Mouse (Mus musculus) mouse trophoblast stem cell (cell line): ENCODE results near the gene Nhlrc2.

ENCODE experiments used
- in situ Hi-C, 2 experiments: fragments of 300-500 bp; cut with MseI, MboI; formaldehyde crosslinking; loops; 2 replicates in 1 of 2; 3 replicates in 1 of 2; pipeline ENCODE4 v1.15.1; 2025

Gene Nhlrc2

DNA sequence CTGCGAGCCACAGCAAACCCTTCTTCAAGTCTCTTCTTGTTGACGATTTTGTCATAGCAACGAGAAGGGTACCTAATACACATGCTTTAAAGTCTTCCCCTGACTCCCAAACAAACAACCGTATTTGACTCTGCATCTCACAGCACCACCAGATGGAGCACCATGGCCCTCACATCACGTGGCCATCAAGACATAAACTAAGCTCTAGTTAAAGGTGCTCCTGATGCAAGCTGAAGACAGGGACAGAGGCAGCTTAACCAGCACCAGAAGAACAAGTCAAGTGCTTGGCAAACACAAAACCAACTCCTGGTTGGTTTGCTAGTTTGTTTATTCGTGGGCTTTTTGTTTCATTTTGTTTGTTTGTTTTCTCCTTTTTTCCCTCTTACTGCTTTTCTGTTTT, 17.3 kb downstream of the Nhlrc2 start:
- in situ Hi-C loops: no loop called here

DNA sequence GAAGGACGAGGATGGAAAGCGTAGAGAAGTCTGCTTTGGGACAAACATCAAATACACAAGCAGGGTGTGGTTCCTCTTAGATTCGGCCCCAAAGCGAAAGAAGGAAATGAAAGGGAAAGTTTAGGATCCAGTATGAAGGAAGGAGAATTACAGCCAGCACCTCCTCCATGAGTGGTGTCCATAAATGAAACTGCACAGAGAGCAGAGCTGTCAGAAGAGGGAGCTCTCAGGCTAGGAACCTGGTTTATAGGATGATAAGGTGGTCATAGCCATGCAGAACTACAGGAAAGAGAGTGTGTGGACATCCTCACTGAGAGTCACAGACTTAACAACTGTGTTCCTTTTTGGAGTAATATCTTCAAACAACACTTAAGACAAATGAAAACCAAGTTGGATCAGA, 18.0 kb downstream of the Nhlrc2 start:
- in situ Hi-C loops: no loop called here

DNA sequence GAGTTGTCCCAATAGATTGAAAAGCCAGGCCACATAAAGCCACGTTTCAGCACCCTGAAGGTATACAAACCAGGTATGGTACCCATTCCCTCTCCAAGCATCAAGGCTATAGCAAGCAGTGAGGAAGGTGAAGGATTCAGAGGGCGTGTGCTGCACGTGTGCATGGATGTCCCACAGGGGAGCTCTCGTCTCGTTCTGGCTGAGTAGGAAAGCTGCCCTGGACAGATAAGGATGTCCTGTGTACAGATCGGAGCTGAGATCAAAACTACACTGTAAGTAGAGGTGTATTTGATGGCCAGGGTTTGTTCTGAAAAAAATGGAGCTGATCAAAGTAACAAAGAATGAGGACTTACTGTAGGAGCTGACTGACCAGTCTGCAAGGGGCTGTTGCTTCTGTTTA, 18.9 kb downstream of the Nhlrc2 start:
- in situ Hi-C loops: no loop called here

DNA sequence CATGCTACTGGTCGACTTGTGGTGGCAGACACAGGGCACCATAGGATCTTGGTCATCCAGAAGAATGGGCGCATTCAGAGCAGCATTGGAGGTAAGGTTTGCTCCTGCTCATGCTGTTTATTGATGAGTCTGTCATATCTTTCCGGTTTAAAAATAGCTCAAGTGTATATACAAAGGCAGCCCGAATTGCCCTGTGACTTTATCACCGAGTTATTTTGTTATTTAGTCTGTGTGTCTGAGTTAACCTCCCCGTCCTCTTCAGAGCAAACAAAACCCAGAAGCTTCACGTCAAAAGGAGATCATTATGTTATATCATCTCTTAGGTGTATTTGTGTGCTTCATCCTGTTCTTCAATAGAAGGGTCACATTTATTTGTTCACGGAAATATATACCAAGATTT, 22.7 kb downstream of the Nhlrc2 start:
- in situ Hi-C loops: no loop called here

DNA sequence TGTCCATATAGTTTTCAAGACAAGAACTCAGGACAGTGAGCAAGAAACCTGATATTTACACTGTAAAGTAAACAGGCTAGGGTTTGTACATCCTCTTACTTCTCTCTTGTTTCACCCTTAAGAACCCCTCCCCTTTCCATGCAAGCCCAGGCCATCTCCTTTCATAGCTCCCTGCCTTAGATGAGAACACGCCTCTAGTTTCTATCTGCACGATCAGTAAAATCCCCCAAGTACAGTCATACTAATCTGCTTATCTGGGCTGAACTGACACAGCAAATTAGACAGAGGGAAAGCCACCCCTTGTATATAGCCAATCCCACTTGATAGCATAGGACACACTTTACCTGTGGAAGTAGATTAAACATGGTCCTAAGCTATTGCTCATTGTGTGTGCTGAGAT, 23.2 kb downstream of the Nhlrc2 start:
- in situ Hi-C loops: no loop called here

GRCm38 (mm10) chr19:56571913-56572312, 23.9 kb downstream of the Nhlrc2 start:
- in situ Hi-C loops: no loop called here

DNA sequence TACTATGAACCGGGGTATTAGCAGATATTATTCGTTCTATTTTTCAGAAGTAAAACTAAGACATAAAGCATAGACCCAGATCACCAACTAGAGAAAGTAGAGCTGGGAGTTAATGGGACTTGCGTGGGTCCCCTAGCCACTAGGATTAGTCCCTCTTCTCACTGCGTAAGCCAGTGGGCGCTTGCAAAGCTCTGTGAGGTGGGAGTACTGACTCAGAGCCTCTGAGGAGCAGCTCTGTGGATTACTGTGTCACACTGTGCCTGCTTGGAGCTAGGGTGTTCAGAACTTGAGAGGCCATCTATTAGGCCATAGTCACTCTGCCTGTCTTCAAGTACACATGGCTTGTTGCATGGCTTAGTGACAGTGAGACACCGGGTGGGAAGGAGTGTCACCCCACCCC, 25.1 kb downstream of the Nhlrc2 start:
- in situ Hi-C loops: no loop called here

DNA sequence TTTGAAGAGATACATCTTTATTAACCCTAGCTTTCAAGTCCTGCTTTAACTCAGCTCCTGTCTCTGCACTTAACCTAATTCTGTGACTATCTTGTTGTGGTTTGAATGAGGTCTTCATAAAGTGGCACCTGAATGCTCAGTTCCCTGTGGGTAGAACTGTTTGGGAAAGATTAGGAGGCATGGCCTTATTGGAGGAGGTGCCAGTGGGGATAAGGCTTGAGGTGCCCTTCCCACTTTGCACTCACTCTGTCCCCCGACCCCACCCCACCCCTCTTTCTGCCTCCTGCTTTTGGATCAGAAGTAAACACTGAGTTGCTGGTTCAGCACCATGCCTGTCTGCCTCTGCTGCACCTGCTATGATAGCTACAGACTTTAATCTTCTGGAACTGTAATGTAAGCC, 29.7 kb downstream of the Nhlrc2 start:
- in situ Hi-C loops: no loop called here

DNA sequence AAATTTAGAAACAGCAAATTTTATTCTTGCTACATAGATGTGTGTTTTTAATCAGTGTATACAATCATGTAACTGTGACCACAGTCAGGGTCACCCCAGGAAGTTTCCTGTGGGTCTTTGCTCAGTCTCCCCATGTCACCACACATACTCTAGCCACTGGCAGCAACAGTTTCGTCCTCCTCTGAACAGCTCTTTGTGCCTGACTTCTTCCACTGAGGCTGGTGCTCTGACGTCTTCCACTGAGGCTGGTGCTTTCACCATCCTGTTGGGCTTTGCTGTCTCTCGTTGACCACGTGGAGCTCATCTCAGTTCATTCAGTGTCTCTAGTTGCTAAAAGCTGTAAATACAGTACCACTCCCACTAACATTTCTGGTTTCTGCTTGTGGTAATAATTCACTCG, 33.9 kb downstream of the Nhlrc2 start:
- in situ Hi-C loops: no loop called here

DNA sequence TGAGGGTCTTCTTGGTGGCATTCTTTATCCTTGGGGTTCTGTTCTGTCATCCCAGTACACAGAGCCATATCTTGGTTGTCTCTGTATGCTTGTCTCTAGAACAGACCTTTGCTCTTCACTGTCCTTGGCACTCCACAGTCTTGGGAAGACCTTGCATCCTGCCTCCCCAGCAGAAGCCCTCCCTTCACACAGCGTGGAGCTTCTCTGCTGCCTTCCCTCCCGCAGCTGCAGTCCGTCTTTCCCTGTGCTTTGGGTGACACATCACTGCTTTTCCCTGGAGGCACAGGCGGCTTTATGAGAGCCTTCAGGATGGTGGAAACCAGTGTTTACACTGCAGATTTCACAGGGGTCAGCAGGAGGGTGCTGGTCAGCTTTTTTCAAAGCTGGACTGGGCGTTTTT, 35.7 kb downstream of the Nhlrc2 start:
- in situ Hi-C loops: no loop called here

- in situ Hi-C loops: no loop called here
These were observed 36.2 kb downstream of the Nhlrc2 start for GRCm38 (mm10) chr19:56584288-56584687.

DNA sequence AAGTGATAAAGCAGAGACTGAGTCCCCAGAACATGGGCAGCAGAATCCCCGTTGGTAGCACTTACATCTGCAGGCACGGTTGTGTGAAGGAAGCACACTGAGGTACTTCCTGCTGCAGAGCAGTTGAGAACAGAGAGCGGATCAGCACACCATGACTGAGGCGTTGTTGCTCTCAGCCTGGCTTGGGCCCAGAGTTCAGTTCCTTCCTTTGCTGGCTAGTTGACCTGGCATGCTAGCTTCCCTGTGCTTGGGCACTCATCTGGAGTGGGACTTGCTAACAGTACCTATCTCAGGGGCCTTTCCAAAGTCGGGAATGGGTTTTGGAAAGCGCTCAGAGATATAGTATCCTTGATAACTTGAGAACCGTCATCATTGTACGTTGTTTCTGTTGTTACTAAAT, 38.3 kb downstream of the Nhlrc2 start:
- in situ Hi-C loops: no loop called here

- in situ Hi-C loops: no loop called here
These were observed 40.2 kb downstream of the Nhlrc2 start for GRCm38 (mm10) chr19:56588205-56588626.

GRCm38 (mm10) chr19:56589008-56589407, 40.9 kb downstream of the Nhlrc2 start:
- in situ Hi-C loops: no loop called here

DNA sequence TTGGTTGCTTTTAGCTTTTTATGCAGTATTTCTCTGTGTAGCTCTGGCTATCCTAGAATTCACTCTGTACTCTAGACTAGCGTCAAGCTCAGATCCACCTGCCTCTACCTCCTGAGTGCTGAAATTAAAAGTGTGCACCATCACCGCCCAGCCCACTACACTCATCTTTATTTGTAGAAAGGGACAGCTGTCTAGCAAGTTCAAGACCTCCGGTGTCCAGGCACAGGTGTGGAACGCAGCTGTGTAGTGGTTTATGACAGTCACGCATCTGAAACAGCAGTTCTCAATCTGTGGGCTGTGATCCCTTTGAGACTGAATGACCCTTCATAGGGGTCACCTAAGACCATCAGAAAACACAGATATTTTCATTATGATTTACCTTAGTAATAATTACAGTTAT, 41.4 kb downstream of the Nhlrc2 start:
- in situ Hi-C loops: no loop called here

GRCm38 (mm10) chr19:56590250-56590649, 42.2 kb downstream of the Nhlrc2 start:
- in situ Hi-C loops: no loop called here

- in situ Hi-C loops: no loop called here
These were observed 44.4 kb downstream of the Nhlrc2 start for GRCm38 (mm10) chr19:56592472-56592871.

GRCm38 (mm10) chr19:56599996-56600395, 51.9 kb downstream of the Nhlrc2 start:
- in situ Hi-C loops: no loop called here

GRCm38 (mm10) chr19:56600797-56601196, 52.7 kb downstream of the Nhlrc2 start:
- in situ Hi-C loops: no loop called here

- in situ Hi-C loops: no loop called here
These were observed 53.9 kb downstream of the Nhlrc2 start for GRCm38 (mm10) chr19:56601901-56602347.

- in situ Hi-C loops: no loop called here
These were observed 60.9 kb downstream of the Nhlrc2 start for GRCm38 (mm10) chr19:56608946-56609345.

DNA sequence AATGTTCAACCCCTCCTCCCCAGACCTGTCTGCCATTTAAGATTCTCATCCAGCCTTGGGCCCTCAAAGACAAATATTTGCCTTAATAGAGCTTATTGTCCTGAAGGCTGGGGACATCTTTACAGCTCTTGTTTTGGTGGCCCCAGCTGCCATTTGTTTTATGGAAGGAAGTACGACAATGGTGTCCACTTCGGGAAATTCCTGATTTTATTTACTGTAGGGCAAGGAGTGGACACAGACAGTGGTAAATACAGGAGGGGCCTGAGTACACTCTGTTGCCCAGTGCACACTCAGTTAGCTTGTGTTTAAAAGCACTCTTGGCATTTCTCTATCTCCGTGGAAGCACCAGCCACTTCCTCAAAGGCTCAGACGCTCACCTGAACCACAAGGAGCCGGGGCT, 66.1 kb downstream of the Nhlrc2 start:
- in situ Hi-C loops: no loop called here

GRCm38 (mm10) chr19:56618845-56619244, 70.8 kb downstream of the Nhlrc2 start:
- in situ Hi-C loops: no loop called here

- in situ Hi-C loops: no loop called here
These were observed 71.5 kb downstream of the Nhlrc2 start for GRCm38 (mm10) chr19:56619546-56619945.

DNA sequence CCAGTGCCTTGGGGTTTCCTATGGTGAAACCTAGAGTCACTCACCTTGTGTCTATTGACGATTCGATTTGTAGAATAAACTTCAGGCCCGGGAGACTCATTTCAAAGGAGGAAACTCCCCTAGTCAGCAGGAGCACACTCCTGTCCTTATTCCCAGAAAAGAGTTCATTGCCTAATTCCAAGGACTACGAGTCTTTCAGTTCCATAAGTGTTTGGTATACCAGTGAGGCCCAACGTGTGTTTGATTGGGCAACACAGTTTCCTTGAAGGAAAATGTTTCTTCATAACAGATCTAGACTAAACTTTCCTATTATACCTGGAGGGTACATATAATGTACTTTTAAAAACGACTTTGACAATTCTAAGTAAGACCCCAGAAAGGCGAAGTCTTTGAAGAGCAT, 73.8 kb downstream of the Nhlrc2 start:
- in situ Hi-C loops: no loop called here
